Mouse (Mus musculus) heart, postnatal 14 days (tissue): Measurements from ENCODE around the gene B4galnt2. TPM values are rescaled to one million over a fixed set of nuclear protein-coding genes. Genes with fewer than 3 reads are reported as not detected.

Source experiments
- DNase-seq, 2 experiments: peaks; one replicate each; pipeline ENCODE4 v3.0.0; 2021 to 2022
- intact Hi-C: fragments of 180-260 bp; cut with DNase I; formaldehyde crosslinking; loops from one replicate; pipeline ENCODE4 v1.15.1; 2025
- microRNA-seq, 2 experiments: library from miRNA; unstranded; fragments of <30 nt; microRNA quantifications; one replicate each; pipeline ENCODE4 v1.2.0; 2021 to 2022
- total RNA-seq, 2 experiments: library from RNA; stranded (reverse); gene quantifications; 2 replicates each; pipeline ENCODE4 v1.2.3; 2021

Gene B4galnt2
- total RNA-seq, 2 experiments from 2014 or later = not detected

DNA sequence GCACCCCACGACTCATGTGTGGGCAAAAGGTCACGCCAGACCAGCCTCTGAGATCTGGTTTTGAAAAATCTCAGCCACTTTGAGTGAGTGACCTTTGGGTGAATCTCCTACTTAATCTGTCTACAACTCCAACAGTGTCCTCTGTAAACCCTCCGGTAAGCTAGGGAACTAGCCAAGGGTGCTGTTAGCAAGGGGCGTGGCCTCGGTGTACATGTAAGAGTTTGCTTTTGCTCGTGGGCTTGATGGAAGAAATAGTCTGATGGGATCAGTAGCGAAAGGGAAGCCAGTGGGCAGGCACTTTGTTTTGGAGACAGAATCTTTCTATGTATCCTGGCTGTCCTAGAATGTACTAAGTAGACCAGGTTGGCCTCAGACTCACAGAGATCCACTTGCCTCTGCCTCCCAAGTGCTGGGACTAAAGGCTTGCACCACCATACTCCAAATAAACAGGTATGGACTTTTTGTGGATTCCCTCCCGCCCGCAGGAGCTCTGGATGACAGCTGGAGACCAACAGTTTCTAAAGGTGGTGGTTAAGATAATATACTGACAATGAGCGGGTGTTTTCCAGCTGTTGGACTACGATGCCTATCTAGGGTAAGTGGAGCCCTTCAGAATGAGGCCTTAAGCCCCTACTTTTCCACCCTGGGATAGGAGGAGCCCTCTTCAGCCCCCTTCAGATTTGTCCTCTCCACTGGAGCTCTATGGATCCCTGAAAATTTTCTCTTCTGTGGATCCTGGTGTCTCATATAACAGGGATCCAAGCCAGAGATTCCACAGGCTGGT is 86.3 kb downstream of the B4galnt2 start:
- no peak for DNase-seq

DNA sequence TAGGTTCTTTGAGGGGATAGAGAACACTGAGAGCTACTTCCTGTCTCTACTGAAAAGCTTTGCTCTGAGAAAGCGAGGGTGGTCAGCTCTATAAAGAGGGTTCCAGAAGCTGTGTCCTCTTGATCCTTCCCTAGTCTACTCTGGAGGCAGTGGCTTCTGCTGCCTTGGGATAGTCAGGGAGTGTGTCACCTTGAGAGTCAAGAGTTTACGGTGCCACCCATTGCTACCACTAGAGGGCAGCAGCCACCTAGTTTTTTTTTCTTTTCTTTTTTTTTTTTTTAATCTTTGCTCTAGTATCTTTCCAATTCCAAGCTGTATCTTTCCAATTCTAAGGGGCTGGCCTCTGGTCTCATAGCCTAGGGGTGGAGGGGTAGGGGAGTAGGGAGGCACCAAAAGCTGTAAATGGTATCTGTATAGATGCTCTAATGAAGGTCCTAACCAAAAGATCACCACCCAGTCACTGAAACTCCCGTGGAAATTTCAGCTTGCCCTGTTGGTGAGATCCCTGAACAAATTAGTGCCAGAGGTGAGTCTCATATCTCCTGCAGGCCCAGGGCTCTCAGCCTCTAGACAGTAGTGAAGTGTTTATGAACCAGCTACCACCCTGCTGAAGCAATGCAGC is 87.1 kb downstream of the B4galnt2 start:
- intact Hi-C loops = no loop called here
- peak; percentile 70 to 81 for DNase-seq

More for the DNA sequence above, 86.3 kb downstream of the B4galnt2 start:
- intact Hi-C loops = no loop called here

DNA sequence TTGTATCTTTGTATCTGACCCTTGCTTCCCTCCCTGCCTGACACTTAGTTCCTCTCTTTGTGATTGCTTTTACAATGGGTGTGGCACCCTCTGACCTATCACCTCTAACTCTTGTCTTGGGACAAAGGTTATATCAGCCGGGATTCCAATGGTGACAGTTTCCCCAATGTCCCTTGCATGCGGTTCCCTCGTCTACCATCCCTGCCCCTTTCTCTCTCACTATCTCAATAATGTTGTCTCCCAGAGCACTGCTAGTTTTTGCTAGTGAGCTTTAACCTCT is 87.6 kb downstream of the B4galnt2 start:
- intact Hi-C loops = no loop called here
- no peak for DNase-seq

DNA sequence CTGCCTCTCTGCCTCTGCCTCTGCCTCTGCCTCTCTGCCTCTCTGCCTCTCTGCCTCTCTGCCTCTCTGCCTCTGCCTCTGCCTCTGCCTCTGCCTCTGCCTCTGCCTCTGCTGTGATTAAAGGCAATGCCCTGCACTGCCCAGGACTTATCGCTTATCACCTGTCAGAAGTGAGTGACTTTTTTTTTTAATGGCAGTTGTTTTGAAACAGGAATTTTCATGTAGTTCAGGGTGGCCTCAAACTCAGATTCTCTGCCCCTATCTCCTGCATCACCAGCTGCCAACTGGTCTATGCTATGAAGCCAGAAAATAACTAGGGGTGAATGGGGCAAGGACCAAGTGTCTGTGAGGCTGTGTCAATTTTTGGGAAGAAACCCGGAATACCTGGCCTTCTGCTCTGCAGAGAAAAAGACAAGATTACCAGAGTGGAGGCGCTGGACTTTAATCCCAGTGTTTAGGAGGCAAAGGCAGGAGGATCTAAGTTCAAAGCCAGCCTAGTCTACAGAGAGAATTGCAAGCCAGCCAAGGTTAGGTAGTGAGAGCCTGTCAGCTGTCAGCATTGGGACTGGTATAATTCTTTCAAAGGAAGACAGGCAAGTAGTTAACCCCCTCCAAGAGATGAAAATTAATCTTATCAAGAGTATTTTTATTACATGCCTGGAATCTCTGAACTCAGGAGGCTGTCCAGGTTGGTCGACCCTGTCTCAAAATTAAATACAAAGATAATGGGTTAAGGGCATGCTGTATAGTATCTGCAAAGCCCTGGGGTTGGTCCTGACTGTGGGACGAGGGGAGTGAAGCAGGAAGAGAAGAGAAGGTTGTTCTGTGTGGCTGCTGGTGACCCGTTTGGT is 88.1 kb downstream of the B4galnt2 start:
- DNase-seq = no peak
- intact Hi-C loops = no loop called here

DNA sequence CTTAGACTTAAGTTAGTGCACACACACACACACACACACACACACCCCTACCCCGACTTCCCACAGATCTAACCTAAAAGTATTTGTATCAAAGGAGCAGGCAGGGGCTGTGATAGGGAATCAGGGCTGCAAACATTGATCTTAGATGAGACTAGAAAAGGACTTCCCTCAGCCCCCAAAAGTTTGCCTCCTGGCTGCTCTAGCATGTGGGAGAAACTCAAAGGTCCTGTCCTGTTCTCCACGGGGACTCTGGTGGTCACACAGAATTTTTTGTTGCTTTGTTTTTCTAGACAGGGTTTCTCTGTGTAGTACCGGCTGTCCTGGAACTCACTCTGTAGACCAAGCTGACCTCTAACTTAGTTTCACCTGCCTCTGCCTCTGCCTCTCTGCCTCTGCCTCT is 89.1 kb downstream of the B4galnt2 start:
- intact Hi-C loops = loop anchor here (2.0 kb wide), 2 partner anchors 31 to 53 kb away; no protein-coding TSS in a partner anchor
- DNase-seq = no peak

DNA sequence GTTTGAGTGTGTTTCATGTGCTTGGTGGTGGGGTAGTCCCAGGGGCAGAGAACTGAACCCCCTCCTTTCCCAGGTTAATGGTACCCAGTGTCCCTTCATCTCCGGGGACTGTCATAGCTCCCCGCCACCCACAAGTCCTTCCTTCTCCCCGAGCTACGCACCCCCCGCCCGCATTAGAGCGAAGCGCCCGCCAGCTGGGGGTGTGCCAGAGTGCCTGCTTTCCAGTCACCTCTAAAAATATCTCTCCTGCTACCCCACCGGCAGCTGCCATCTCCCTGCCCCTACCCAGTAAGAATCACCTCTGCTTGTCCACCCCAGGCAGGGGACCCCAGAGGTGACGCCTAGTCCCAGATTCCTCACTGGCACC is 89.8 kb downstream of the B4galnt2 start:
- intact Hi-C loops = loop anchor here (2.0 kb wide), 2 partner anchors 30 to 52 kb away; no protein-coding TSS in a partner anchor
- peak; percentile 85 to 89 for DNase-seq

DNA sequence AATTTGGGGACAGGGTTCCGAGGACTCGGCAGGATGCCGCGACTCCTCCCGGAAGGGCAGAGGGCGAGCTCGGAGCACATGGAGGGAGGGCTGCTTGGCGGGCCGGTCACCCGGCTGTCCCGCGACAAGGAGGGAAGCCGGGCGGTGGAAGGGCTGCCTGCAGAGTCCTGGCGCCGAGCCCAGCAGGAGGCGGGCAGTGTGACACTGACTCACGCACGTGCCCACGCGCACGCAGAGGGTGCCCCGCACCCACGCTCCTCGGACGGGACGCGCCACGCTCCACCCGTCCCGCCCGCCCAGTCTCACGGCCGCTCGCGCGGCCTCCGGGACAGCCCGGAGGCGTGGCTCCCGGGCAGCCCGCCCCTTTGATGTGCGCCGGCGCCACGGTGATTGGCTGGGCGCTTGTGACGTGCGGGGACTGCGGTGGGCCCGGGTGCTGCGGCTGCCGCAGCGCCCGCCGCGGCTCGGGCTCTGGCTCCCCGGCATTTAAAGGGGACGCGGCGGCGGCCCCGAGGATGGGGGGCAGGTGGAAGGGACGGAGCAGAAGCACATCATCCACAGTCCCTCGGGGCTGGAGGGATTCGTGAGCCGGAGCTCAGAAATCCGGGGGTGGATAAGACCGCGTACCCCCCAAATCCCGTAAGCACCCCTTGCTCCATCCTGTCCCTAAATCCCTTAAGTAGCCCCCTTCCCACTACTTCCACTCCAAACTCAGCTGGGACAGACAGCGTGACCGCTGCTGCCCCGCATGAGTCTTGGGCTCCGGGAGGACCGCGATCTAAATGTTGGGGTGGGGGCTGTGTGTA is 90.4 kb downstream of the B4galnt2 start, which contains the start of gene Phospho1:
Gene Phospho1 (plus strand): TSS at position 429 of the 806 bp plus-strand sequence.
- intact Hi-C loops = loop anchor here (2.0 kb wide), 2 partner anchors 29 to 51 kb away; no protein-coding TSS in a partner anchor
- DNase-seq = peak; percentile 96 to 97

DNA sequence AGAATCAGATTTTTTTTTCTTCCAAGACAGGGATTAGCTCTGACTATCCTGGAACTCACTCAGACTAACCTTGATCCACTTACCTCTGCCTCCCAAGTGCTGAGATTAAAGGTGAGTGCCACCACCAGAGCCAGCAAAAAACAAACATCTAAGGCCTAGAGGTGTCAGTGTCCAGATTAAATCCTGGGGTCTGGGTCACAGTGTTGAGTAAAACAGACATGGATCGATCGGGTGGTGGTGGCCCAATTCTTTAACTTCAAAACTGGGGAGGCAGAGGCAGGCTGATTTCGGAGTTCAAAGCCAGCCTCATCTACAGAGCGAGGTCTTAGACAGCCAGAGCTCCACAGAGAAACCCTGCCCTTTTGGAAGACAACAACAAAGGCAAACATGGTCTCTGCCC is 92.3 kb downstream of the B4galnt2 start:
- no peak for DNase-seq
- intact Hi-C loops = no loop called here

DNA sequence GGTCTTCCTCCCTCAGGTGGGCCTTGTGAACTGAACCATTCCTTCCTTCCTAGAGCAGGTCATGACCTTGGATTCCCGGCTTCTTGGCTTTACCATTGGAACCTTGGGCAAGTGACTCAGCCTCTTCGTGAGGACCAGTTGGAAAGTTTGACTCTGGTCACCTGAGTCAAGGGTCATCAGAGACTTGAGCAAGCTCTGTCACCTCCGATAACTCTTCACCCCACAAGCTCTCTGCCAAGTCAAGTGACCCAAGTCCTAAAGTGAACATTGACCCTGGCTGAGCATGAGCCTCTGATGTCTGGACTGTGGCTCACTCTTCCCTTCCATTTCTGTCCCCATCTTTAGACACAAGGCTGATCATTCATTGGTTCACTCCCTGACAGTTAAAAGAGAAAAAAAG is 93.2 kb downstream of the B4galnt2 start:
- no peak for DNase-seq
- intact Hi-C loops = no loop called here

DNA sequence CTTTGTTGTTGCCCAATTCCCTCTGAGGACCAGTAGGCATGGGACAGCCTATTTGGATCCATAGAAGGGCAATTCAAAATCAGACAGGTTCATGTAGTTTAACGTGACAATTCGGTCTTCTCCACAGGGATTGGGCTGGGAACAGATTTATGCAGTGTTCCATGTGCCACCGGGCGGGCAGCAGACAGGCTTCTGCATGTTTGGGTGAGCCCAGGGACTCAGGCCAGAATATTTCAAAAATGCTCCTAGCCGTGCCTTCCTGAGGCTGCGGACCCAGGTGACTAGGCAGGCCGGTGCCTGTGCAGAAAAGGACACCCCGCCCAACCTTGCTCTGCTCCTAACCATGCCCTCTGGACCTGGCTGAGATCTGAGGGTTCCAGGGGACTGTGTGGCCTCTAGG is 95.6 kb downstream of the B4galnt2 start:
- intact Hi-C loops = no loop called here
- DNase-seq = peak in 1 of 2 experiments; percentile 29

Small RNA genes lying within 50 kb of the gene (microRNA-seq; reads per million reads assigned to microRNA genes)
- 0 reads per million in 2 experiments for gene Mir3063

Other genes with a start within 250 kb of the B4galnt2 start
- gene Phb, start 247.9 kb downstream of the B4galnt2 start, total RNA-seq = 100 to 1,000 TPM; 338 to 341 TPM
- gene Zfp652, start 202.2 kb downstream of the B4galnt2 start, total RNA-seq = 10 to 100 TPM; 45.9 to 46.5 TPM
- gene B130006D01Rik, start 191.3 kb downstream of the B4galnt2 start, total RNA-seq = under 1 TPM; 0.53 to 0.61 TPM
- gene Phospho1, start 90.4 kb downstream of the B4galnt2 start, total RNA-seq = 100 to 1,000 TPM; 172 to 179 TPM
- 10 to 100 TPM; 18.3 to 20.0 TPM for gene Gngt2, start 77.7 kb downstream of the B4galnt2 start, total RNA-seq
- gene Abi3, start 72.4 kb downstream of the B4galnt2 start, total RNA-seq = 10 to 100 TPM; 20.7 to 21.0 TPM
- gene Igf2bp1, start 91.0 kb upstream of the B4galnt2 start, total RNA-seq = under 1 TPM; 0.46 to 0.76 TPM
- gene Gip, start 109.7 kb upstream of the B4galnt2 start, total RNA-seq = not detected
- 10 to 100 TPM; 45.8 to 51.2 TPM for gene Snf8, start 120.0 kb upstream of the B4galnt2 start, total RNA-seq
- 10 to 100 TPM; 31.9 to 36.8 TPM for gene Ube2z, start 150.5 kb upstream of the B4galnt2 start, total RNA-seq
- 1,000 to 10,000 TPM; 3,151 to 3,310 TPM for gene Atp5g1, start 160.8 kb upstream of the B4galnt2 start, total RNA-seq
- not detected for gene Calcoco2, start 197.1 kb upstream of the B4galnt2 start, total RNA-seq
- under 1 TPM in 1 of 2 experiments, not detected in 1; 0.07 TPM for gene Ttll6, start 218.9 kb upstream of the B4galnt2 start, total RNA-seq